Mouse (Mus musculus): ENCODE data around the gene Nacc1.
A peak's percentile ranks its signal among the peaks of the same experiment; 100 is the strongest.
"Not testable (repeated sequence)": the region's sequence is repeated elsewhere in the genome, so short reads cannot be mapped to it uniquely, and the experiment has no call there.

Gene Nacc1

GRCm38 (mm10) chr8:84639162-84640009 is 48.3 kb downstream of the Nacc1 start:
- DNase-seq = peak; percentile 93

- peak in 1 of 2 experiments; percentile 33 for DNase-seq
These were observed 49.0 kb downstream of the Nacc1 start for GRCm38 (mm10) chr8:84638555-84639161.

DNA sequence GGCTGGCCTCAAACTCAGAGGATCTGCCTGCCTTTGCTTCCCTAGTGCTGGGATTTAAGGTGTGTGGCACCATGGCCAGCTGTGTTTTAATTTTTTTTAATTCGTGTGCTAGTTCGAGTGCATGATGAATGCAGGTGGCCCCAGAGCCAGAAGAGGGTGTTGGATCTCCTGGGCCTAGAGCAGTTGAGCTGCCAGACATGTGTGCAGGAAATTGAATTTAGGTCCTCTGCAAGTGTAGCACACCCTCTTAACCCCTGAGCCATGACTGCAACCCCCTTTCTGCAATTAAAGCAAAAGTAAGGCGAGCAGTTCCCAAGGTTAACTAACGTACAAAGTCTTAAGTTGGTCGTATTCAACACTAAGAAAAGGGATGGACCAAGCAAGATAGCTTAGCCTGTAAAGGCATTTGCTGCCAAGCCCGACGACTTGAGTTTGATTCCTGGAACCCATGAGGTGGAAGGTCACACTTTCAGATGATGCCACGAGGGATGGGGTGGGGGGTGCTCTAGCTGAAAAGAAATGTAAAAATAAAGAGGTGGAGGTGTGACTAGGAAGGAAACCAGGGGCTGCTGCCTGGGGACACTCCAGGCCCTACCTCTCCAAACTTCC is 49.6 kb downstream of the Nacc1 start:
- DNase-seq = peak in 1 of 2 experiments; percentile 21

DNA sequence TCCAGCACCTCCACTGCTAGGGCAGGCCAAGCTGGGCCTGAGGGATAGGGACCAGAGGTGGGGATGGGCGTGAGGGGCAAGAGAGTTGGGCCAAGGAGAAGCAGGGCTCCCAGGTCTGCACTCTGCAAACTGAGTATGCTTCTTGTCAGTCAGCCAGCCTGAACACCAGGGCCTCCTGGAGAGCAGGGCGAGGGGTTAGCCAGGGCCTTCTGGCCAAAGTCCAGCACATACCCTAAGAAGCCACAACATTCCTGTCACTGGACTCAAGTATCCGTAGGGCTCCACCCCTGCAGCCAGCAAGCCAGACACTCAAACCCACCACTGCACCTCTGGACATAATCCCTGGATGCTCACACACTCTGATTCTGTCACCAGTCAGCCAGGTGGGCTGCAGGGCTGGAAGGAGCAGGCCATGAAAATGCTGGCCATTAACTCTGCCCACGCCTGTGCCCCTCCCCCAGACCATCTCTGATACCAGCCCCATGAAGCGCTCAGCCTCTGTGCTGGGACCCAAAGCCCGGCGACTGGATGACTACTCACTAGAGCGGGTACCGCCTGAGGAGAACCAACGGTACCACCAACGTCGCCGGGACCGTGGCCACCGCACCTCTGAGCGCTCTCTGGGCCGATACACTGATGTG is 51.5 kb downstream of the Nacc1 start:
- DNase-seq = peak in 1 of 2 experiments; percentile 56

DNA sequence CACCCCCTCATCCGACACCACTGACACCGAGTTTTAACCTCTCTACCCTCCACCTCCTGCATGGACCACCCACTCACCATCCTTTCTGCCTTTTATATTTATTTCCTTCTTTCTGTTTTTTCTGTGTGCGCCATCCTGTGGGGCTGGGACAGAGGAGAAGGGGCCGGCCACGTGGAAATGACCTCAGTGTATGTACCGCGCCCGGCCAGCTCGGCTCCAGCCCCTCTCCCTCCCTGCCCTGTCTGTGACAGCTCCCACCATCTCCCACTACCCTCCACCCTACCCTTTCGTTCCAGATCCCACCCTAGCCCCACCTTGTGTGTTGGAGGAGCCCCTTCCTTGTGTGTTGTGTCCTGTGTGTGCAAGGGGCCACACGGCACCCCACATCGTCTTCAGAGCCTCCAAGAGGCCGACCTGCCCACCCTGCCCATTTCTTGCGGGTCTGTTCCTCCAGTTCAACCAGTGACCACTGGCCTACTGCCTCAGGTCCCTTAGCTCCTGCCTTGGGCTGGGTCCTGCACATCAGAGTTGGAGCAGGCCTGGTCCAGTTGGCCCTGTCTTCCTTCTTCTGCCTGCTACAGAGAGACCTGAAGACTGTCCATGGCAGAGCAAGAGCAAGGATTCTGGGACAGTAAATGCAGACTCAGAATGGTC is 52.1 kb downstream of the Nacc1 start:
- no peak for DNase-seq

- DNase-seq = no peak
These were observed 52.8 kb downstream of the Nacc1 start for GRCm38 (mm10) chr8:84634849-84635304.

DNA sequence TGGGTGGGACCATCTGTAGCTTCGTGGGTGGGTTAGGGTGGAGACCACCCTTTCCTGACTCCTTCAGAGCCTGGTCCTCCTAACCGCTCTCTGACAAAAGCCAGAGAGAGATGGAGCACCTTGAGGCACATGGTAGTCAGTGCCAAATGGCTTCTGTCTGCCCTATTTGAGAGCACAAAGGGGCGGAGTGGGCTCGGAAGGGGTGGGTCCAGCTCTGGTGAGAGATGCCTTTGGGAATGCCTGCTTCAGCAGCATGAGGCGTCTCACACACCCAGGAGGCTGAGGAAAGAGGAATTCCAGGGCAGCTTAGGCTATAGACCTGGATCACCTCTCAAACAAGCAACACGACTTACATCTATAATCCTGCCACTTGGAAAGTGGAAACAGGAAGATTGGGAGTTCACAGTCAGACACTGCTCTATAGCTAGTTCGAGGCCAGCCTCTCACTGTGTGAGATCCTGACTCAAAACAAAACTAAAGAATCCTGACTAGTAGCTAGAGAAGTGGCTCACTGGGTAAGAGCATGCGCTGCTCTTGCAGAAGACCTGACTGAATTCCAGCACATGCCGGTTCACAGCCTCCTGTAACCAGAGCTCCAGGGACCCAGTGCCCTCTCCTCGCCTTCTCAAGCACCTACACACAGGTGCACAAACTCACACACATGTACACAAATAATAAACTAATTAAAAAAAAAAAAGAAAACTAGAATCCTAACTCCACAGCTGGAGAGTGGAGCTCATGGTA is 53.6 kb downstream of the Nacc1 start:
- DNase-seq = no peak

DNA sequence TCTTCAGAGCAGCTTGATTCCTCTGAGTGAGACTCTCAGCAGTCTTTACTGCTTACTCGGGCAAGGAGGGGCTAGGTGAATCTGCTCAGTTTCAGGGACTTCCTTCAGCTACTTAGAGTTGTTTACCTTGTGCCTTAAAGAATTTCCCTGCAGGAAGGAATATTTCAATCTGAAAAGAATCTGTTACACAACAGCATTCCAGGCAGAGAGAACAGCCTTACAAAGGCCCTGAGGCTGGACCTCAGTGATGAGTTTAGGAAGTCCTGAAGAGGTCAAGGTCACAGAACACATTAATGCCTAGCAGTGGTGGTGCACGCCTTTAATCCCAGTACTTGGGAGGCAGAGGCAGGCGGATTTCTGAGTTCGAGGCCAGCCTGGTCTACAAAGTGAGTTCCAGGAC is 55.8 kb downstream of the Nacc1 start:
- no peak for DNase-seq

- DNase-seq = no peak
These were observed 57.5 kb downstream of the Nacc1 start for GRCm38 (mm10) chr8:84630145-84630544.

DNA sequence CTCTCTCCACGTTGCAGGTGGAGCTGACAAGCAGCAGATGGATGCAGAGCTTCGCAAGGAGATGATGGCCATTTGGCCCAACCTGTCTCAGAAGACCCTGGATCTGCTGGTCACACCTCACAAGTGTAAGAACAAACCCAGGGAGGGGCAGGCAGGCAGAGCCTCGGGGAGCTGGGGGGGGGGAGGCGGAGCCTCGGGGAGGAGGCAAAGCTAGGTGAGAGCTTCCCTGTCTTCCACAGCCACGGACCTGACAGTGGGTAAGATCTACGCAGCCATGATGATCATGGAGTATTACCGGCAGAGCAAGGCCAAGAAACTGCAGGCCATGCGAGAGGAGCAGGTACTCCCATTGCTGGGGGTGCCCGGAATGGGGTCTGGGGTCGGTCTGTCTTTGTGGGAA is 58.1 kb downstream of the Nacc1 start:
- no peak for DNase-seq

DNA sequence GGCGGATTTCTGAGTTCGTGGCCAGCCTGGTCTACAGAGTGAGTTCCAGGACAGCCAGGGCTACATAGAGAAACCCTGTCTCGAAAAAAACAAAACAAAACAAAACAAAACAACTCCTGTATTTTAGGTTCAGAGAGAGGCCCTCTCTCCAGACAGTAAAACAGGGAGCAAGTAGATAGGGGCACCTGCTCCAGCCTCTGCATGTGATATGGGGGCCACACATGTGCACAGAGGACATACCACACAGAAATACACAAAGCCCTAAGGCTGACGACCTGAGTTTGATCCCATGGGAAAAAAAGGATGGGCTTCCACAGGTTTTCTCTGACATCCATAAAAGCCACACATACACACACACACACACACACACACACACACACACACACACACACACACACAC is 64.2 kb downstream of the Nacc1 start:
- not testable (repeated sequence) for DNase-seq

GRCm38 (mm10) chr8:84621102-84621625 is 66.5 kb downstream of the Nacc1 start:
- DNase-seq = no peak
